Mouse (Mus musculus): ENCODE measurements at regions not wholly inside any gene's neighbourhood (a gene's known extent, or its start where the extent isn't known, plus 50 kb on each side); places are given as distances from the start of the nearest gene placed in this dataset.
A peak's percentile ranks its signal among the peaks of the same experiment; 100 is the strongest.

DNA sequence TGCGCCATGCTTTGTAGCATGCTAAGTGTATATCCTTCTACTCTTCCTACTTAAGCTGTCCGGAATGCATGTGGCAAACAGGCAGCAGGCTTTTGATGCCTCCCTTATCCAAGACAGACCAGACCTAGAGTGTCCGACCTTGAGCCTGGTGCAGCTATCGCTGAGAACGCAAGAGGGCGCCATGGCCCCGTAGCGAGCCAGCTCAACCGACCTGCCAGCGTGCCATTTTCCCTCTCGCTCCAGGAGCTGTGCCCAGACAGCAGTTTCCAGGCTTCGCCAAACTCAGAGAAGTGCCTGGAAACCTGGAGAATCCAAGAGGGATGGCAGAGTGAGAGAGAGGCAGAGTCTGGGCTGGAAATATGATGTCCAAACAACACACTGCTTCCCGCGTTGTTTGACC lies 155.8 kb upstream of the Gm12830 start:
- peak; percentile 71 to 79 for DNase-seq (ENCODE audit: low spot score in 2 of 2)

DNA sequence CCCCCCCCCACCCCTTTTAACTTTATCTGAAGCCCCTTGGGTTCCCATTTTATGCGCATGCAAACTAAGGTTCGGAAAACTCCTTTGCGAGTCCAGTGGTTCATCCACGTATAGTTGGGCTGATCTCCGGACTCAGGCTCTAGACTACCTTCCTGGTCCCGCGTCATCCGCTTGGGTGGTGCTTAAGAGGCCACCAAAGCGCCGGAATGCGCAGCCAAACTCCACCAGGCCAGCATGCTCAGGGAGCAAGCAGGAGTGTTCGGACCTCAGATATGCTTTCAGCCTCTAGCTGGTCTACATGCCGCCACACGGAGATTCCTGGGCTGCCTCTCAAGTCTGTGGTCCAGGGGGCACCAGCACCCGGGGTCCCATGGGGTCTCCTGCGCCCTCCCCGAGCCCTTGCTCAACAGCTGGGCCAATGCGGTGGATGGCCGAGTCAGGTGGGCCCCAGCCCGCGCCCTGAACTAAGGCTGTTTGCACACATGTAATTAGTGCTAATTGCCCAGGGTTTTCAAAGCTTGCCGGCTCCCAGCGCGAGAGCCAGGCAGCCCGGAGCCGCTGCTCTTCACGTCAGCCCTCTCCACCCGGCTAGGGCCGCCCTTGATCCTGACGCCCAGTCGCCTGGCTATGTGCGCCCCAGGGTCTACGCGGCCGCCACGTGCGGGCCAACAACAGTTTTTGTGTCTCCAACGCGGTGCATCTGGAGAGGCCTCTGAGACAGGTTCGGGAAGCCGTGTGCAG lies 155.1 kb upstream of the Gm12830 start:
- DNase-seq (ENCODE audit: low spot score in 2 of 2), result no peak

GRCm38 (mm10) chr4:114666979-114667328 lies 154.6 kb upstream of the Gm12830 start:
- DNase-seq (ENCODE audit: low spot score in 2 of 2), result no peak

- DNase-seq (ENCODE audit: low spot score in 2 of 2), result no peak
These were observed 149.3 kb upstream of the Gm12830 start for GRCm38 (mm10) chr4:114672096-114672720.

DNA sequence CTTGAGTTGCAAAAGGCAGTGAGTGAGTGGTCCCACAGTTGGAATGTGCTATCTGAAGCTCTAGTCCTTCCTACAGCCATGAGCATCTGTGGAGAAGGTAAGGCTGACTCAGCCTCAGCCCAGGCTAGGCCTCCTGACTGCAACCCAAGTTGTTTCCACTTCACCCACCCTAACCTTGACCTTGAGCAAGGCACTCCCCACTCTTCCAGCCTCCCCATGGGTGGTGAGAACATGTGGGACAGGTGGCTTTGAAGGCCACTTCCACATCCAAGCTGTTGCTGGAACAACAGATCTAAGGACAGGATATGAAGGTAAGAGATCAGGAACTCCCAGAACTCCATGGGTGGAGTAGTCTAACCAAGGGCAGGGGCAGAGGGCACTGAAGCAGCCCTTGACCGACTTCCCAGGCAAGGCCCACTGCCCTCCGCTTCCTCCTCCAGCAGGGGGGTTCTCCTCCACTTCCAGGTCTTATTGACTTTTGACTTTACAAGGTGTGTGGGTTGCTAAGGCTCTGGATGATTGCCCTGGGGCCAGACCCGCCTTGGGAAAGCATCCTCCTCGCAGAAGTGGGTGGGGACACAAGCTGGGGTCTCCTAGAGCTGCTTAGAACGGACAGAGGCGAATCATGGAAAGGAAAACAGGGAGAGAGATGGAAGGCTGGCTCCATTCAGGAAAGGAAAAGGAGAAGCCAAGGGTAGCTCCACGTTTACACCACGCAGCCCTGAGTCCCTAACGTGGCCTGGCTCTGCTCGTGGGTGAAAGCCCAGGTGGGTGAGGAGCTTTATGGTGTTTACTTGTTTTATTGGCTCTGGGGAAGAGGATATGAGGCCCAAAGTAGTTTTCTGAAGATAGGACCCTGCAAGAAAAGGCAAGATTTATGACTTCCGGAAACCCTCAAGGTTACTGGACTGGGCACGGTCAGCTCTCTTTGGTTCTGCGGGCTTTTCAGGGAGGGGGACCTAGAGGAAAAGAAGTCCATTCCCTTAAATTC lies 144.3 kb upstream of the Gm12830 start:
- no peak for DNase-seq (ENCODE audit: low spot score in 2 of 2)

DNA sequence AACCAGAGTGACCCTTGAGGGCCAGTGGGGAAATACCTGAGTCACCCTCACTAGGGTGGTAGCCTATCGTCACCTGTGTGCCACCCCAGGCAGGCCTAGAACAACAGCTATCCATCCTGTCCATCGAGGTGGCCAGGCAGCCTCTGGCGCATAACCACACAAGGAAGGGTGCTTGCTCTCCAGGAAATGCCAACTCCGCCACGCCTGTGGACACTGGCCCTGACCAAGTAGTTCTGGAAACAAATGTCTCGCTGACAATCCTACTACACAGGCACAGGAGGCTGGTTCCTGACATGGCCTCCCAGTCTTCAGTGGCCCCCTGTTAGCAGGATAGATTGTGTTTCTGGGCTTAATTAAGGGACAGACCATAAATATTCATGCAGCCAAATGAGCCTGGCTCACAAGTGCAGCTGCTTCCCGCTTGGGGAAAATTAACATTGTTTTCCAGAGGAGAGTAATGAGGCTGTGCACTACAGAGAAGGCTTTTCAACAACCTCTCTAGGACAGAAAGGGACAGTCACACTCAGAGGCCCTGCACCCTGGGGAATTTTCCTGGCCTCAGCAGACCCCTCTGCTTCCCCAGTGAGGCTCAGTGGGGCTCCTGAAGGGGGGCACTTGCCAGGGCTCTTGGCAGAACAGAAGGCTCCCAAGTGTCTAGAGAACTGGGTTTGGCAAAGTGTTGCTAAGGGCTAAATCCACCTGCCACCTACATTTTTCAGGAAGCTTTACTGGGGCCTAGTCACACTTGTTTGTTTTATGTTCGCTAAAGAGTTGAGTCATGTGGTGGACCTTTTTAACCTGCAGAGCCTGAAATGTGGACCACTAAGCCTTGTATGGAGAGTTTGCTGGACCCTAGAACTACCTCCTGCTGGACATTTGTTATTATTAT lies 143.2 kb upstream of the Gm12830 start:
- no peak for DNase-seq (ENCODE audit: low spot score in 2 of 2)

GRCm38 (mm10) chr4:114680360-114680759 lies 141.2 kb upstream of the Gm12830 start:
- no peak for DNase-seq (ENCODE audit: low spot score in 2 of 2)

GRCm38 (mm10) chr4:114682955-114683354 lies 138.6 kb upstream of the Gm12830 start:
- no peak for DNase-seq (ENCODE audit: low spot score in 2 of 2)

DNA sequence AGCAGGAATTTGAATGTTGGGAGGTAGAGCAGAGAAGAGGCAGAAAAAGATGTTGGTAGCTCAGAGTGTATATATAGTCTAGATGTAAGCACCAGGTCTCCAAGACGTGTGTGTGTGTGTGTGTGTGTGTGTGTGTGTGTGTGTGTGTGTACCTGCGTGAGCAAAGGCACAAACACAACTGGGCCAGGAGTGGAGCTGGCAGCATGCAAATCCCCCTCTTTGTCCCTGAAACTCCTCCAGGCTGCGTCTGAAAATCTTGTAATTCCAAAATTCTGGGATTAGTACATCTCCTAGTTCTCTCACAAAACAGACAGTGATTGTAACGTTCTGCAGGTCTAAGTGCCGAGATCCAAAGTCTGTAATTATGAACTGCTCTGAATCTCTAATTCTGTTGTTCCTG lies 137.8 kb upstream of the Gm12830 start:
- no peak for DNase-seq (ENCODE audit: low spot score in 2 of 2)

GRCm38 (mm10) chr4:114684844-114685382 lies 136.6 kb upstream of the Gm12830 start:
- DNase-seq (ENCODE audit: low spot score in 2 of 2), result no peak

DNA sequence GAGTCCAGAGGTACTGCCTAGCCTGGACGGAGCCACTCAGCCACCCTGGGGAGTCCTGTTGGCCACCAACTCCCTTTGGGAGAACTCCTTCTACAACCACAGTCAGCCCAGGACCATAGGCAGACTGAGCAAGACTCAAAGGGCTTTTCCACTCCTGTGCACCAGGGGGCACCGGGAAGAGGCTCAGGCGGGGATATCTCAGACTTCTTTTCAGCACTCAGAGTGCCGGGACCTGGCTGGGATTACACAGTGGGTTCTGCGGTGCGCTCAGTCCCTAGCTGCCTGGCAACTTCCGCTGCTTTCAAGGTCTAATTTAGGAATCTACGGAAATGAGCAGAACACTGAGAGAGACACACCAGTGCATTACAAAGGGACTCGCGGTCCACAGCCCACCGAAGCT lies 136.1 kb upstream of the Gm12830 start:
- DNase-seq (ENCODE audit: low spot score in 2 of 2), result peak in 1 of 2 experiments; percentile 39

DNA sequence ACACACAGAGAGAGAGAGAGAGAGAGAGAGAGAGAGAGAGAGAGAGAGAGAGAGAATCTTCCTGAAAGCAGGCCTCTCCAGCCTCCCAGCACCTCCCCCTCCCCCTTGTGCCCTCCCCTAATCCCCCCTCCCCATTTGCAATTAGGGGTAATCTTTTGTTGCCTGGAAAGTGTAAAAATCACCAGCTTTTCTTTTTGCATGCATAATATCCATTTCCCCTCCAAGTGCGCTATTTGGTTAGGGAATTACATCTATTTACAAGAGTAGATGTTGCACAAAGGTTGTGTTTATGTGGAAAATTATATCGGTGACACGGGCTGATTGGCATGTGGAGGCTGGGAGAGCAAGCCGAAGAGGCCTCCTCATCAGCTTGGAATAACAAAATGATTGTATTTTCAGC lies 135.4 kb upstream of the Gm12830 start:
- no peak for DNase-seq (ENCODE audit: low spot score in 2 of 2)

GRCm38 (mm10) chr4:114688356-114688972 lies 133.1 kb upstream of the Gm12830 start:
- DNase-seq (ENCODE audit: low spot score in 2 of 2), result no peak

- no peak for DNase-seq (ENCODE audit: low spot score in 2 of 2)
These were observed 132.6 kb upstream of the Gm12830 start for GRCm38 (mm10) chr4:114688973-114689371.

- DNase-seq (ENCODE audit: low spot score in 2 of 2), result no peak
These were observed 115.9 kb upstream of the Gm12830 start for GRCm38 (mm10) chr4:114705586-114705985.

GRCm38 (mm10) chr4:114710182-114710909 lies 111.2 kb upstream of the Gm12830 start:
- no peak for DNase-seq (ENCODE audit: low spot score in 2 of 2)

DNA sequence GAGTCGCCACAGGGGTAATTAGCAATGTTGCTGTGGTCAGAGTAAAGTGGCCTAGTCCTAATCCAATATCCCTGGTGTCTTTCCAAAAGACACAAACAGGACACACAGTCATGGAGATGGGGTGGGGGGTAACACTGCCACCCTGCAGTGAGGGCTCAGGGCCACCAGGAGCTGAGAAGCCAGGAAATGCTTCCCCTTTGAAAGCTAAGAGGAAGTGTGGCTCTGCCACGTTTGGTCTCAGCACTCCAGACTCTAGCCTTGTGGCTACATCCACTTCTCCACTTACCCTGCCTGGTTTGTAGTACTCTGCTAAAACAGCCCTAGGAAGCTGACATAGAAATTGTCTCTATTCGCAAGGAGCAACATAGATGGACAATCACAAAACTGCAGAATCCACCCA lies 110.4 kb upstream of the Gm12830 start:
- no peak for DNase-seq (ENCODE audit: low spot score in 2 of 2)

GRCm38 (mm10) chr4:114712005-114712665 lies 109.4 kb upstream of the Gm12830 start:
- DNase-seq (ENCODE audit: low spot score in 2 of 2), result no peak
